Mouse (Mus musculus): ENCODE measurements at regions not wholly inside any gene's neighbourhood (a gene's known extent, or its start where the extent isn't known, plus 50 kb on each side); places are given as distances from the start of the nearest gene placed in this dataset.

DNA sequence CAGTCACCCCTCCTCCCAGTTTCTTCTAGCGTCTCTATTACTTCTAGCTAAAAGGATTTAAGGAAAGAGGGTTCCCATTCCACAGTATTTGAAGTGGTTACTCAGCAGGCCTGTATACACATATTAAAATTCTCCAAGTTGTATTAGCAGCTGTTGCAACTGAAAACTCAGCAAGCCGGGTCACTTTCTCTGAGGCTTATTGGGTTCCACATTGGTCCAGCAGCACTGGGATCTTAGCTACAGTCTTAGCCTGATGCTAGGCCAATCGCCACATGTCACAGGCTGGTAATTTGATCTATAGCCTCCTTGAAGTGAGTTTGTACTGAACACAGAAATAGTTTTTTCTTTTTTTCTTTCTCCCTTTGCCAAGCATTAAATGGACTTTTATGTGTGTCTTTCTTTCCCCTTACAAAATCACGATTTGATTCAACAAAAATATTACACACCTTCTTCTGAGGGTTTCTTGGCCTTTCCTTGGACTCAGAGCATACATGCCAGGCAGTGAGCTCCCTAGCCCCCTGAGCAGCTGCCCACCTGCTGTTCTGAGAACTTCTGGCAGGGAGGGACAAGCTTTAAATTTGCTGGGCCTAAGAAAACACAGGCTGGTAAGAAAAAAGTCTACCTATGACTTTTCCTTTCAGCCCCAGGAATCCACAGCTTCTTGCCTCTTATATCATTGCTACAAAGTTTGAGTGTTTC is 297.3 kb downstream of the Kcnrg start:
- DNase-seq: no peak

DNA sequence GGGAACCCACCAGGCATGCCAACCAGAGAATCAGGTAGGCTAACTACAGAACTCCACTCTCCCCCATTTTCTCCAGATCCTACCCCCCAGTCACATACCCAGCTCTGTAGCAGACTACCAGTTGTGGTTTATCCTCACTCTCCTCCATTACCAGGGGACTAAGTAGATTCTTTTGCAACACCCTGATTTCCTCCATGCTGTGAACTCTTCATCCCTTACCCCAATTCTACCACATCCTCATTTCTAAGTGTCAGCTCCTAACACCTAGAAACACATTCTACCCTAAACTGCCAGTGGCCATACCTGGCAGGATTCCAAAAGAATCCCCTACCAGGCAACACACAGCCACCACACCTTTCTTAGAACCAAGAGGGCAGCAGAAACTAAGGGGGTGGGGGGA is 310.9 kb downstream of the Kcnrg start:
- no peak for DNase-seq

DNA sequence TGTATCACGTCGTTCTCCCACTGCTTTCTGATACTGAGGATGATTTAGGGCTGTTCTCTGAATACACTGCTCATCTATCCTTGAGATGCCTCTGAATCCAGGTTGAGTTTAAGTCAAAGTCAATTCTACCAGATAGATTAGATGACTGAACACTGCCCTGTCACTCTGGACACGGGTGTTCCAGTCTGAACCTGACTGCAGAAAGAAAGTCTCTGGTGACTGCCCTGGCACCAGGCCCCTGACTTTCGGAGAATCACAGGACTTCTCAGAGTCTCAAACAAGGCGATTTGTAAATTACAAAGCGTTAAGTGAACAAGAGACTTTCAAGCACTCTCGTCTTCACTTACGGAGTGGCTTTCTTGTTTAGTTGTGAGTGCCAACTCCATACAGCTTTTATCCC is 324.6 kb downstream of the Kcnrg start:
- no peak for DNase-seq

DNA sequence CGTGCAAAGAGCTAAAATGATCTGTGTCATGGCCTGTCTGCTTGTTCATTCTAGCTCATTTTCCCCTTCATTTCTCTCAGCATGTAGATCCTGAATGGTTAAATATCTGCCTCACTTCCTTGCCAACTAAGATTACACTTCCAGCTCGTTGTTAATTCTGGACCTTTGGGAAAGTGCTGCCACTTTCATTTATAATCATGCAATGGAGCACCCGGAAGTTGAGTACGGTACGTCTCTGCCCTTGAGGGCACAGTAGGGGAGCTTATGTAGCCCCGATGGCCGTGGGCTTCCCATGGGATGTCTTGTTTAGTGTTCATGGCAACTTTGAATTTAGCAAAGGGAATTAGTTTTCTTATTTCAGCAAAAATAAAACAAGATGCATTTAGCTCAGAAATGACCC is 334.4 kb downstream of the Kcnrg start:
- no peak for DNase-seq

DNA sequence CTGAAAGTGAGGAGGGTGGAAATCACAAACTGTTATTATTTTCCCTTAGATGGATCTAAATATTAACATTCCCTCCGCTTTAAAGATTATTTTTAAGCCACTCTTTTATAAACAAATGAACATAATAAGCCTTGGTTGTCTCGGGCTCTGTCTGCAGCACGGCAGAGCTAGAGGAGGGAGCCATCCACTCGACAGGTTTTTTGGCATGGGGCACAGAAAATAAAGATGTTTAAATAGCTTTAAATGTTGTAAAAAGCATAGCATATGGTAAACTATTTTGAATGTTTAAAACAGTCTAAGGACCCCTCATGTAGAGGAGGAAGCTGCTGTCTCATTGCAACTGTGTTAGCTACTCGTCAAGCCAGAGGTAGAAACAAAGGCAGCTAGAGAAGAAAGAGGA is 338.4 kb downstream of the Kcnrg start:
- DNase-seq: no peak

DNA sequence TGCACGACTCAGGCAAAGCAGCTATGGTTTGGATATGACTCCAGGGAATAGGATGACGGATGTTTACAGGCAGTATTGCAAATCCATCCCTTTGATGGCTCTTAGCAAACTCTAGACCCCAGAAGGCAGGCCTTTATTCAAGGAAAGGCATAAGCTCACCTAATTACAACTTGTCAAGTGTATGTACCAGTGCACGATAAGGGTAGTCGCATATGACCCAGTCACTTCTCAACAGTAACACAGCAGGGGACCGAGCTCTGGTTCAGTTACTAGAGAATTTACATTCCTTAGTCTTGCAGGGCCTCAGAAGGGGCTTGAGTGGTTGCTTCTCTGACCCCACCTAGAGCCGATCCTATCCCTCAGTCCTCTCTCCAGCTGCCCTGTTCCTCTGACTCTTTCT is 342.2 kb downstream of the Kcnrg start:
- DNase-seq: no peak

DNA sequence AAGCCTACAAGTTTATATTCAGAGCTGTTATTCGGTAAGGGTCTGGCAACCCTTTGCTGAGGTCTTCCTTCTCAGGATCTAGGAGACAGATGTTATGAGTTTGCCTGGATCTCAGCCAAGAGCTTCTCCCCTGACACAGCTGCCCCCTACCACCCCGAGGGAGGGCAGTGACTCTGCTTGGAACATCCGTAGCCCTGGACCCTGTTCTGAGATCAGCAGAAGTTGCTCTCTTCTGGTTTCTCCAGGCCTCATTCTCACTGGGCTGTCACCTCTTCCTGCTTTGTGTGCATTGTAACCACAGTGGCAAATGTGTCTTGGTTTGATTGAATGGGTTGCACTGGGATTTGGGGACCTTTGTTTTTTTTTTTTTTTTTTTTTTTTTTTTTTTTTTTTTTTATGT is 342.4 kb upstream of the Rnaseh2b start:
- no peak for DNase-seq

DNA sequence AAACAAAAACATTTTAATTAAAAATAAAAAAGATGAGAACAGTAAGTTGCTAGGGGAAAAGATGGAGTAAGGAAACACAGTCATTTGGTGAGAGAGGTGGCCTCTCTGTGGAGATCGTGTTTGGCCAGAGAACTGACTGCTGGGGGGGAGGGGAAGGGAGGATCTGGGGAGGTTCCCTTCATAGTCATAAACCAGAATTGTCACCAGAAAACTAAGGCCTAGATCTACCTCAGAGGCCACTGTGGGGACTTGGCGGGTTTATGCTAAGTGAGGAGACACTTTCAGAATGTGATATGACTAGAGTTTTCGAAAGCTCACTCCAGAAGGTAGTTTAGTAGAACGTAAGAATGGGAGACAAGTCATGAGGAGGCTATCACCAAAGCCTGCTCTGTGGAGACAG is 339.4 kb upstream of the Rnaseh2b start:
- DNase-seq: no peak

DNA sequence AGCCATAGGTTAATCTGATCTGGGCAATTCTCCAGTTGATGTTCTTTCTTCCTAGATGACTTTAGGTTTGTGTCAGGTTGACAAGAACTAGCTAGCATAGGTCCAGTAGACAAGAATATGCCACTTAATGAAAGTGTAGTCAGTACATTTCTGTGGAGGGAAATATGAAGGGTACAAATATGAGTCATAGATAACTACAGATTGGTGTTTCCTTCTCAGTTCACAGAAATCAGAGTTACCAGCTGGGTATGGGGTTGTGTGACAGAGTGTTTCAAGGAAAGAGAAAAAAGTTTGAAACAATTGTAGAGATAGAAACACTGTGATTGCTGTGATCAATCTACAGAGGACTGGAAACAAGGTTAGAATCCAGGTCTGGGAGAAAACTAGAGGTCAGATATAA is 337.0 kb upstream of the Rnaseh2b start:
- DNase-seq: no peak

DNA sequence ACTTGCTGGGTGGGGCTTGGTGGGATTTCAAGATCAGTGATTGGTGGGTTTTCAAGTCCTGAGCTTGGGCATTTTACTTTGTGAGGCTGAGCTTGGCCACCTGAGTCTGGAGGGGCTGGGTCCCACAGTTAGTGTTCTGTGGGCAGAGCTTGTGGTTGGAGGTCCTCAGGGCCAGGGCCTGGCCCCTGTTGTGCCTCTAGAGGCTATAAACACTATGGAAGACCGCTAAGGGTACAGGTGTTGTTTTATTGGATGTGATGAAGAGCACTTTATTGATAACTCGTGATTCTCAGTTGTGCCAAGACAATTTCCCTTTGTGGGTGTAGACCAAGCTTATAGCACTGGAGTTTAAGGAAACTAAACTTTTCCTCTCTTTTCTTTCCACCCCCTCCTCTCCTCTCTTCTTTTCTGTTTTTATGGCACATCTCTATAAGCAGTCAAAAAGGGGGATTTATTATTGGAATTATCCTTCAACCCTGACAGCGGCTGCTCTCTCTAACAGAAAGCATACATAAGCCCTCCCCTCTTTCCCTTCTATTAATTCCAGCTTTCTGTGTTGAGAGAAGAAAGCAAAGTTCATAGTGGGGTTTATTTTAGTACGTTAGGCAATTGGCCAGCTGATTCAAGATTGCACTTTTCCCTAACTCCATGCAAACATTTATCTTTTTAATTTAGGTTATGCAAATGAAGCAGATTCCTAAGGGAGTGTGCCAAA is 332.0 kb upstream of the Rnaseh2b start:
- DNase-seq: no peak

DNA sequence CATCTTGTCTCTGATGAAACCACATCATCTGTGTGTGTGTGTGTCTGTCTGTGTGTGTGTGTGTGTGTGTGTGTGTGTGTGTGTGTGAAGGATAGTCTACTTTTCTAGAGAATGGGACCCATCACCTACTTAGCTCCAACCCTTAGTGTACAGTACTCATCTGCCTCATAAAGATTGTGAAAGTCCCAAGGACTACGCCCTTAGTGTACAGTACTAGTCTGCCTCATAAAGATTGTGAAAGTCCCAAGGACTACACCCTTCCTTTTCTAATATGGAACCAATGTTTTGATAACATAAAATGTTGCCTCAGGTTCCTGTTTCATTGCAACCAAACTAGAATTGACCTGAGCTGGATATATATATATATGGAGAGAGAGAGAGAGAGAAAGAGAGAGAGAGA is 323.9 kb upstream of the Rnaseh2b start:
- no peak for DNase-seq

DNA sequence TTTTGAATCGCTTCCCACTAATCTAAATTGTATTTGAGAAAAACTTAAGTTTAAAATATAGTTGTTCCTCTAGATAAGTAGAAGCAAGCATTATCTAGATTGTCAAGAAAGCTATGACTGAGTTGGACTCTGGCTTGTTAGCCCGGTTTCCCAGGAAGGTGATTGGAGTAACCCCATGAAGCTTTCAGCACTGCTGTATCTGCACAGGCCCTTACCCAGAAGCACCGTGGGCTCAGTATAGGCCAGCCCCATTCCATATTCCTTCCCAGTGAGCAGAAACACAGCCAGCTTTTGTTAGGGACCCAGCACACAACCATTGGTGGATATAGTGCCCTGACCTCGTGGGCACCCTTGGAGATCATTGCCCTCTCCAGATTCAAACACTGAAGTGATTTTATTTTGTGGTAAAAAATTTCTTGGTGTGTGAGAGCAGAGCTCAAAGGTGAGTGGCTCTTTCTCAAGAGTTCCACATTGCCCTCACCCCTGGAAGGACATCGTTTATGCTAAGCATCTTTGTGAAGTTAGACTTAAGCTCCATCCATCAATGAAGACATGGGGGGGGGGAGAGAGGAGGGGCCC is 323.3 kb upstream of the Rnaseh2b start:
- DNase-seq: no peak

DNA sequence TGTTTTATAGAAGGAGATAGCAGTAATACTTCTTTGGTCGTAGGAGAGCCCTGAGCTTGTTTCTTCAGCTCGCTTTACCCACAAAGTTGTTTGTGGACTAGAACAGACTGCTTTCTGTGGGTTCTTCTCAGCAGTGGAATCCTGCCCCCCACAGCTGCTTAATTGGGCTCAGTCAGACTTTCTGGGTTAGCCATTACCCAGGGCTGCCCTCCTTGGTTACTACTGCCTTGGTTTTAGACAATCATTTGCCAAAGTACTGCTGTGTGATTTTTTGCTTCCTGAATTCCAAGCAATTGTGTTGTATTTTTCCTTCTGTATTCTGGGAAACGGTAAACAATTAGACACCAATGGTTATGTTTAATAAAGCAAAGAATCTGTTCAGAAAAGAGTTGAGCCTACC is 321.8 kb upstream of the Rnaseh2b start:
- DNase-seq: no peak

DNA sequence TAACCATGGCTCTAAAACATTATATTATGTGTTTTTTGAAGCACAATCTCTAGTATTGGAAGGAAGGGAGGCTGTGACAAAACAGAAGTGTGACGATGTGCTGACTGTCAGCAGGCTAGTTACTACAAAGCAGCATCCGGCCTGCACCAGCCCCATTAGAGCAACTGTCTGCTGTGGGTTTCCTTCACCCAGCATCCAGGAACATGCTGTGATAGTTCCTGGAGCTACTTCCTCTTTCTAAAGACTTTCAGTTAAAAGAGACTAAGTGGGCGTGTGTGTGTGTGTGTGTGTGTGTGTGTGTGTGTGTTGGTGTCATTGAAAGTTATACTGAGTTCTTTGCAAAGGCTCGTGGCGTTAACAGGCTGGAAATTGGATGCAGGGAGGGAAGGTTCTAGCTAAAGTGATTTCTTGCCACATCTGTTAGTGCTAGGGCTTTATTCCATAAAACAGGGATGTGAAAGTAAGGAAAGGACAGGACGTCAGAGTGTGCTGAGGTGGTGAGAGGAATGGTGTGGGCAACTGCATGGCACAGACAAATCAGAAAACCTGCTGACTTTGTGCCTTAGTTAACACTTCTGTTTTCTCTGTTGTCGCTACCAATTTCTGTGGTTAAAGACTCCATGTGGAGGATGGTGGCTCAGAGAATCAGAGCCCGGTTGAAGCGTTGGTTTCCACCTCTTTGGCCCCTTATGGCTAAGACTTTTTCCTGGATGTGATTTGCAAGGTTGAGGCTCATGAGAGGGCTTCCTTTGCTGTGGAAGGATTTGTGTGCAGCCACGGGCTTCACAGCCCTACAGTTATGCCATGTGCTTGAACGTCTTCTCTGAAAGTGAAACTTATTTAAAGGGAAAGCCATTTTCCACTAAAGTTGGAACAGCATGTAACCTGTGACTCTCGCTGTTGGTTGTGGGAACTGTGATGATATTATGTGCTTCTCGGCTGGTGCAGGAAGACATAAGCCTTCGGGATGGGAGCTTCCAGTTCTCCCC is 321.0 kb upstream of the Rnaseh2b start:
- no peak for DNase-seq

DNA sequence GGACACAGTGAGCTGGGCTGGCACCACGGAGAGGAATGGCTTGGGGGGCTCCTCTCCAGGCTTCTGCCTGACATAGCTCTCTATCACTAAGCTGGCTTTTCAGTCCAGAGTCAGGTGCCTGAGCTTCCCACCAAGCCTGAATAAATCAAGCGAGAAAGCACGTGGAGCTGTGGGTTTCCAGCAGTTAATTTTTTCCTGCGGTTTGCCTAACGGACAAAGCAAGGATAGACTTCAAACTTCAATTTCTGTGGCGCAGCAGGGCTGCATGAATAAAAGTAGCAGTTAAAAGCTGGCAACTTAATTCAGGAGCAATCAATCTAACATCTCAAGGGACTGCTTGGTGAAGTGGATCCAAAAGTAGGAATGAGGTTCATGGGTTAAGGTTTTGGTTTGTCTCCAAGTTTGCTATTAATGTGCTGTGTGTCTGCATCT is 317.1 kb upstream of the Rnaseh2b start:
- no peak for DNase-seq

DNA sequence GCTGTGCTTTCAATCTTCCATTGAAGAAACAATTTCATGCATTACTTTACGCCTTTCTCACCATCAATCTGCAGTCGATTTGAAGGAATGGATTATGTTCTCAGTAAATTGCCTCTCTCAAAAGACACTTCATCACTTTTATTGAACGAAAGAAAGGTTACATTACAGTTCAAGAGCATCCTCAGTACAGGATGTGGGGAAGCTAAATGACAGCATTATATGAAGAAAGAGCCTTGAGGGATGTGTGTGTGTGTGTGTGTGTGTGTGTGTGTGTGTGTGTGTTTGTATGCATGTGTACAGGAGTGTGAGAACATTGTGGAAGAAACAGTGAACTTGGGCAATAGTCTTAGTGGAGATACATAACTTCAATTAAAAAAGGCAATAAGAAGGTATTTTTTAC is 311.8 kb upstream of the Rnaseh2b start:
- DNase-seq: no peak

DNA sequence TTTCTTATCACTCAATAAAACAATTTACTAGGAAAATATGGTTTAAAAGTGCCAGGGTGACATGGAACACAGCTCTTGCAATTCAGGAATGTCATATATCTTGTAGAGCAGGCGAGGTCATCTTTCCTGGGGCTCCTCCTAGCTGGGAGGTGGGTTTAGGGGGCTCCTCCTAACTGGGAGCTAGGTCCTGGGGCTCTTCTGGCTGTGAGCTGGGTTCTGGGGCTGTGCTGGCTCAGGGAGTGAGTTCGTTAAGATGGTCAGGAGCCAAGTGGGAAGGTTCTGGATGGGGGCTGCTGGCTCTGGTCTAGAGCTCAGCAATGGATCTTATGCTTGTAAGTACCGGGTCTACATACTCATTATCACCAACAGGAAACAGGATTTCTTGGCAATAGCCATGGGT is 306.8 kb upstream of the Rnaseh2b start:
- no peak for DNase-seq

DNA sequence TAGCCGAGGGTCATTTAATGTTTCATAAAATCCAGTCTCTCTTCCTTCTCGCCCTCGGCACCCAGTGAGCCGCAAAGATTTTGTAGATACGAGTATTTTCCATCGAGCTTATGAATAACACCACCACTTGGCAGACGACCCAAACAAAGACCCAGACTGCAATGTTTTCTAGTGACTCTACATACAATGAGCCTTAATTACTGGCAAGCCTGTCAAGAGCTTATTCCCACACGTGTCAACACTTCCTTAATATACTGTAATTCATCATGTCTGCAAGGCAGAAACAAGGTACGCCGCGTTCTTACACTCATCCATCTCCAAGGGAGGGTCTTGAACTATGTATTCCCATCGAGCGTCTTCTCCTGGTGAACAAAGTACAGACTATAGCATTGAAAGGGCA is 306.2 kb upstream of the Rnaseh2b start:
- DNase-seq: no peak

DNA sequence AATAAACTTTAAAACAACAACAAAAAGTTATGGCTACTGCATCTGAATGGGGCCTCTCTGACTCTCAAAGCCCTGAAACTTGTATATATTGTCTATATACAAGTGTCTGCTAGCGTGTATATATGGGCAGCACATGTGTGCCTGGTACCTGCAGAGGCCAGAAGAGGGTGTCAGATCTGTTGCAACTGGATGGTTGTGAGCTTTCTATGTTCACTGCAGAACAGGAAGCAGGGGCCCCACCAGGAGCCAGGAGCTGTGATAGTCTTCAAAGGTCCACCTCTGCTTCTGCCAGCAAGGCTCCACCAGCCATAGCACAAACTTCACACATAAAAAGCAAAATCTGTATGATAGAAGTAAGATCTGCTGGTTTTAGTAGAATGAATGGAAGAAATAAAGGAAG is 297.1 kb upstream of the Rnaseh2b start:
- no peak for DNase-seq

DNA sequence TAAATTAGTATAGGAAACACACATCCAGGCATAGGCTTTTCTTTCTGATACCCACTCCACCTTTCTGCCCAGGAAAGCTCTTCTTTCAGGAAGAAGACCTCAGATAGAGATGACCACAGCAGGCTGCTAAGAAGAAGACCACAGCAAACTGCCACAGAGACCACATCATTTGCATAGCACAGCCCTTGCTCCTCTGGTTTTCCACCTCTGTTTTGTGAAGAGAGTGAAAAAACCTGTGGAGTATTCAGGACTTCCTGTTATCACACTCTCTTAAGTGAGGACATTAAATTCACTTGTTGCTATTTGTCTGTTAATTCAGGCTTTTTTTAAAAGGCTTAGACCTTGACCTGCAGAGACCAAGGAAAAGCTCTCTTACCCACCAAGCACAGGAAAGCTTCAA is 294.7 kb upstream of the Rnaseh2b start:
- DNase-seq: no peak

DNA sequence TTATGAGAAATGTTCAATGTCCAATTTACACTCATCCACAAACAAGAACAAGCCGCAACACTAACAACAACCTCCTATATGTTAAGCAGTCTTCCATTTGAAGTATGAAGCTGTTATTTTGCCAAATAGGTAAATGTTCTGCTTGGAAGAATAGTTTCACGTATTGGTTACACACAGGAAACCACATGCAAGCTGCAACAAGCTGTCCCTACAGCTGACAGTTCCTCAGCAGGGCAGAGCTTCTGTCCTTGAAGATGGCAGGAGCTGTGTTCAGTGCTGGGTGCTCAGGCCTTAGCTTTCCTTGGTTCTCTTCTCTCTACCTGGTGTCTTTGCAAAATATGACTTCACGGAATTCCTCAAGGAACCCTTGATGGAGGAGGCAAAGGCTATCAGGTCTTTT is 294.1 kb upstream of the Rnaseh2b start:
- DNase-seq: no peak

DNA sequence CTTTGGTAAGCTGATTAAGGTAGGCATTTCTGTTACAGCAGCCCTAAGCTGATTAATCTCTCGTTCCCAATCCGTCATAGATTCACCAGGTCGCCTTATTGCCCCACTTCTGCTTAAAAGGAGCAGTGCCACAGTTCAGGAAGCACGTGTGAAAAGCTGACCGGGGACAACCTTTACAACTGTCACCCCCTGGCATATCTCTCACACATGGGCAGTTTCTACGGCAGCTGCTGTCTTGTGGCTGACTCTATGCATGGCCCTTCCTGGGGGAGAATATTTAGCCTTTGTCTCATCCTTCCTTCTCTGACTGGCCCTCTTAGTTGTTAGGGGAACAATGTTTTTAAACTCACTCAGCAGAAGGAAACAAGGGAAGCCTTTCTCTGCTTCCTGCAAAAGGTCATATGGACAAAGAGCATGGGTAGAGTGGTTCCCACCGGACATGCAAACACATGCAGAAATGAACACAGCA is 290.9 kb upstream of the Rnaseh2b start:
- no peak for DNase-seq

DNA sequence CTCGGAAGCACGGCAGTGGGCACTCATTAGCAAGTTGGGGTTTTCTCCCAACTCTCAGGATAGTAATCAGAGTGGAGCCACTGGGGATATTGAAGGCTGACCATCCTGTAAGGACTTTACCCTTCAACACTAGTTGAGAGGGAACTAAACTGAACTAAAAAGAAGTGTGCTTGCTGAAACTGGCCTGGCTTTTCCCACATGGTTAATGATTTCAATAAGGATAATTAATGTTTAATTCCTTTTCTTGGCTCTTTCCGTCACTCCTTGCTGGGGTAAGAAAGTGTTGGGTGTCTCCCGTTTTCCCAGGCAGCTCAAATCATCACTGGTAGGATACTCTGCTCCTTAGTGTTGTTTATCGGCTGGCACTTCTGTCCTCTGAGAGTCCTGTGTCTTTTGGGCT is 290.3 kb upstream of the Rnaseh2b start:
- no peak for DNase-seq

All from cerebellum, postnatal 25 days (tissue).